Mouse (Mus musculus): ENCODE data around the gene Hras. TPM values are rescaled to one million over a fixed set of nuclear protein-coding genes. Genes with fewer than 3 reads are reported as not detected.

Hras gene
- polyA plus RNA-seq (2015; fragmentation: Nextera tagmentation; extraction: Ambion mirVana), result 93.2 and 132 TPM in 2 replicates

GRCm38 (mm10) chr7:141193948-141194347 is at the start of gene Hras, which contains the start of gene Lrrc56:
Gene Hras, minus strand, starts transcription at chr7:141194005.
Gene Lrrc56, plus strand, starts transcription at chr7:141194157.
- H3K36me3 ChIP-seq (ENCODE audit: control insufficient read depth, insufficient read depth, low read length), result peaks cover 26% of the 10 kb centered on the region
- peak within 1 kb of the TSS; percentile 69 for H3K4me3 ChIP-seq (ENCODE audit: low read length)
- ATAC-seq, result peak; percentile 95
- peak within 1 kb of the TSS; percentile 99 for H3K4me2 ChIP-seq (ENCODE audit: low read length)
- H3K9ac ChIP-seq (ENCODE audit: low read depth, low read length), result peak within 1 kb of the TSS; percentile 98
- under 1% methylated on average over 36 of the region's 39 CpGs for WGBS
- peak within 1 kb of the TSS; percentile 87 for H3K27ac ChIP-seq (ENCODE audit: low read depth, low read length)
- no peaks in the 10 kb centered on the region for H3K27me3 ChIP-seq (replicated peaks; ENCODE audit: control insufficient read depth, insufficient read depth, low read length)
- no peaks in the 10 kb centered on the region for H3K9me3 ChIP-seq (ENCODE audit: control insufficient read depth, low read length)
- H3K4me1 ChIP-seq (ENCODE audit: control insufficient read depth, insufficient read depth, low read depth, low read length), result peaks cover 19% of the 10 kb centered on the region

GRCm38 (mm10) chr7:141231551-141231950 is 37.7 kb upstream of the Hras start:
- ATAC-seq, result no peak
- H3K4me1 ChIP-seq (ENCODE audit: control insufficient read depth, insufficient read depth, low read depth, low read length), result peaks cover 18% of the 10 kb centered on the region
- H3K4me2 ChIP-seq (ENCODE audit: low read length), result no peak overlapping the region
- 93% methylated on average over 9 of the region's 10 CpGs for WGBS
- H3K9ac ChIP-seq (ENCODE audit: low read depth, low read length), result no peak overlapping the region
- no peak overlapping the region for H3K4me3 ChIP-seq (ENCODE audit: low read length)
- peaks cover 35% of the 10 kb centered on the region for H3K36me3 ChIP-seq (ENCODE audit: control insufficient read depth, insufficient read depth, low read length)
- H3K9me3 ChIP-seq (ENCODE audit: control insufficient read depth, low read length), result no peaks in the 10 kb centered on the region
- no peak overlapping the region for H3K27ac ChIP-seq (ENCODE audit: low read depth, low read length)
- H3K27me3 ChIP-seq (replicated peaks; ENCODE audit: control insufficient read depth, insufficient read depth, low read length), result no peaks in the 10 kb centered on the region

- Histone ChIP-seq H3K36me3 (ENCODE audit: control insufficient read depth, insufficient read depth, low read length) (peaks cover 34% of the 10 kb centered on the region), H3K4me2 (ENCODE audit: low read length) (no peak overlapping the region), H3K9me3 (ENCODE audit: control insufficient read depth, low read length) (no peaks in the 10 kb centered on the region), H3K27ac (ENCODE audit: low read depth, low read length) (no peak overlapping the region), H3K27me3 (replicated peaks; ENCODE audit: control insufficient read depth, insufficient read depth, low read length) (no peaks in the 10 kb centered on the region), H3K4me1 (ENCODE audit: control insufficient read depth, insufficient read depth, low read depth, low read length) (peaks cover 18% of the 10 kb centered on the region), H3K9ac (ENCODE audit: low read depth, low read length) (no peak overlapping the region), H3K4me3 (ENCODE audit: low read length) (no peak overlapping the region)
- ATAC-seq, result no peak
- WGBS, result 89% methylated on average over 3 of the region's 3 CpGs
These were observed 37.3 kb upstream of the Hras start for GRCm38 (mm10) chr7:141231111-141231510.

- H3K4me3 ChIP-seq (ENCODE audit: low read length), result no peak overlapping the region
- no peak for ATAC-seq
- WGBS, result 97% methylated on average over 4 of the region's 4 CpGs
These were observed 36.8 kb upstream of the Hras start for GRCm38 (mm10) chr7:141230570-141230969.

GRCm38 (mm10) chr7:141229702-141230101 is 35.9 kb upstream of the Hras start:
- peak overlapping the region; percentile 85 for H3K4me2 ChIP-seq (ENCODE audit: low read length)
- no peaks in the 10 kb centered on the region for H3K27me3 ChIP-seq (replicated peaks; ENCODE audit: control insufficient read depth, insufficient read depth, low read length)
- peak overlapping the region; percentile 95; the same call in 1 of the 2 replicates for H3K9ac ChIP-seq (ENCODE audit: low read depth, low read length)
- peak overlapping the region; percentile 74 for H3K4me3 ChIP-seq (ENCODE audit: low read length)
- H3K4me1 ChIP-seq (ENCODE audit: control insufficient read depth, insufficient read depth, low read depth, low read length), result peaks cover 18% of the 10 kb centered on the region
- H3K36me3 ChIP-seq (ENCODE audit: control insufficient read depth, insufficient read depth, low read length), result peaks cover 25% of the 10 kb centered on the region
- ATAC-seq, result no peak
- no peaks in the 10 kb centered on the region for H3K9me3 ChIP-seq (ENCODE audit: control insufficient read depth, low read length)
- WGBS, result 59% methylated on average over 6 of the region's 6 CpGs
- no peak overlapping the region for H3K27ac ChIP-seq (ENCODE audit: low read depth, low read length)

More at GRCm38 (mm10) chr7:141230570-141230969, 36.8 kb upstream of the Hras start:
- H3K27ac ChIP-seq (ENCODE audit: low read depth, low read length), result no peak overlapping the region
- H3K9me3 ChIP-seq (ENCODE audit: control insufficient read depth, low read length), result no peaks in the 10 kb centered on the region
- peaks cover 30% of the 10 kb centered on the region for H3K36me3 ChIP-seq (ENCODE audit: control insufficient read depth, insufficient read depth, low read length)
- peaks cover 18% of the 10 kb centered on the region for H3K4me1 ChIP-seq (ENCODE audit: control insufficient read depth, insufficient read depth, low read depth, low read length)
- no peak overlapping the region for H3K4me2 ChIP-seq (ENCODE audit: low read length)
- H3K27me3 ChIP-seq (replicated peaks; ENCODE audit: control insufficient read depth, insufficient read depth, low read length), result no peaks in the 10 kb centered on the region
- no peak overlapping the region for H3K9ac ChIP-seq (ENCODE audit: low read depth, low read length)

GRCm38 (mm10) chr7:141228279-141229067 is 34.7 kb upstream of the Hras start, which contains the start of gene Phrf1:
Gene Phrf1, plus strand, starts transcription at chr7:141228784.
- ATAC-seq, result peak; percentile 94
- Histone ChIP-seq H3K27ac (ENCODE audit: low read depth, low read length) (peak within 1 kb of the TSS; percentile 98), H3K27me3 (replicated peaks; ENCODE audit: control insufficient read depth, insufficient read depth, low read length) (no peaks in the 10 kb centered on the region), H3K9ac (ENCODE audit: low read depth, low read length) (peak within 1 kb of the TSS; percentile 95), H3K36me3 (ENCODE audit: control insufficient read depth, insufficient read depth, low read length) (peaks cover 14% of the 10 kb centered on the region), H3K4me3 (ENCODE audit: low read length) (peak within 1 kb of the TSS; percentile 74), H3K9me3 (ENCODE audit: control insufficient read depth, low read length) (no peaks in the 10 kb centered on the region), H3K4me1 (ENCODE audit: control insufficient read depth, insufficient read depth, low read depth, low read length) (peaks cover 18% of the 10 kb centered on the region), H3K4me2 (ENCODE audit: low read length) (peak within 1 kb of the TSS; percentile 85)
- WGBS, result under 1% methylated on average over 70 of the region's 76 CpGs

GRCm38 (mm10) chr7:141227796-141228195 is 34.0 kb upstream of the Hras start:
- Histone ChIP-seq H3K36me3 (ENCODE audit: control insufficient read depth, insufficient read depth, low read length) (peaks cover 8% of the 10 kb centered on the region), H3K9me3 (ENCODE audit: control insufficient read depth, low read length) (no peaks in the 10 kb centered on the region), H3K9ac (ENCODE audit: low read depth, low read length) (peak overlapping the region; percentile 95; the same call in 1 of the 2 replicates), H3K27ac (ENCODE audit: low read depth, low read length) (no peak overlapping the region), H3K4me2 (ENCODE audit: low read length) (peak overlapping the region; percentile 37), H3K4me3 (ENCODE audit: low read length) (no peak overlapping the region), H3K4me1 (ENCODE audit: control insufficient read depth, insufficient read depth, low read depth, low read length) (peaks cover 19% of the 10 kb centered on the region), H3K27me3 (replicated peaks; ENCODE audit: control insufficient read depth, insufficient read depth, low read length) (no peaks in the 10 kb centered on the region)
- 79% methylated on average over 4 of the region's 4 CpGs for WGBS
- peak; percentile 18; the same call in 1 of the 2 replicates for ATAC-seq

GRCm38 (mm10) chr7:141226535-141226934 is 32.7 kb upstream of the Hras start:
- H3K9ac ChIP-seq (ENCODE audit: low read depth, low read length), result no peak overlapping the region
- H3K9me3 ChIP-seq (ENCODE audit: control insufficient read depth, low read length), result no peaks in the 10 kb centered on the region
- peaks cover under 1% of the 10 kb centered on the region for H3K36me3 ChIP-seq (ENCODE audit: control insufficient read depth, insufficient read depth, low read length)
- no peak overlapping the region for H3K4me2 ChIP-seq (ENCODE audit: low read length)
- H3K27me3 ChIP-seq (replicated peaks; ENCODE audit: control insufficient read depth, insufficient read depth, low read length), result no peaks in the 10 kb centered on the region
- 85% methylated on average over 6 of the region's 6 CpGs for WGBS
- no peak for ATAC-seq
- H3K4me3 ChIP-seq (ENCODE audit: low read length), result no peak overlapping the region
- H3K4me1 ChIP-seq (ENCODE audit: control insufficient read depth, insufficient read depth, low read depth, low read length), result peaks cover 28% of the 10 kb centered on the region
- H3K27ac ChIP-seq (ENCODE audit: low read depth, low read length), result no peak overlapping the region

GRCm38 (mm10) chr7:141222696-141223215 is 29.0 kb upstream of the Hras start:
- no peak overlapping the region for H3K4me3 ChIP-seq (ENCODE audit: low read length)
- peak overlapping the region; percentile 82; the same call in 1 of the 2 replicates for H3K4me2 ChIP-seq (ENCODE audit: low read length)
- 88% methylated on average over 4 of the region's 4 CpGs for WGBS
- H3K9me3 ChIP-seq (ENCODE audit: control insufficient read depth, low read length), result no peaks in the 10 kb centered on the region
- ATAC-seq, result no peak
- H3K4me1 ChIP-seq (ENCODE audit: control insufficient read depth, insufficient read depth, low read depth, low read length), result peaks cover 10% of the 10 kb centered on the region
- no peak overlapping the region for H3K27ac ChIP-seq (ENCODE audit: low read depth, low read length)
- H3K9ac ChIP-seq (ENCODE audit: low read depth, low read length), result no peak overlapping the region; the same call in 1 of the 2 replicates
- H3K27me3 ChIP-seq (replicated peaks; ENCODE audit: control insufficient read depth, insufficient read depth, low read length), result no peaks in the 10 kb centered on the region
- no peaks in the 10 kb centered on the region for H3K36me3 ChIP-seq (ENCODE audit: control insufficient read depth, insufficient read depth, low read length)

Data from hindbrain, embryonic 16.5 days (tissue).